10 mouse cellular contexts compared by ENCODE assay signal in the genomic region with DNA sequence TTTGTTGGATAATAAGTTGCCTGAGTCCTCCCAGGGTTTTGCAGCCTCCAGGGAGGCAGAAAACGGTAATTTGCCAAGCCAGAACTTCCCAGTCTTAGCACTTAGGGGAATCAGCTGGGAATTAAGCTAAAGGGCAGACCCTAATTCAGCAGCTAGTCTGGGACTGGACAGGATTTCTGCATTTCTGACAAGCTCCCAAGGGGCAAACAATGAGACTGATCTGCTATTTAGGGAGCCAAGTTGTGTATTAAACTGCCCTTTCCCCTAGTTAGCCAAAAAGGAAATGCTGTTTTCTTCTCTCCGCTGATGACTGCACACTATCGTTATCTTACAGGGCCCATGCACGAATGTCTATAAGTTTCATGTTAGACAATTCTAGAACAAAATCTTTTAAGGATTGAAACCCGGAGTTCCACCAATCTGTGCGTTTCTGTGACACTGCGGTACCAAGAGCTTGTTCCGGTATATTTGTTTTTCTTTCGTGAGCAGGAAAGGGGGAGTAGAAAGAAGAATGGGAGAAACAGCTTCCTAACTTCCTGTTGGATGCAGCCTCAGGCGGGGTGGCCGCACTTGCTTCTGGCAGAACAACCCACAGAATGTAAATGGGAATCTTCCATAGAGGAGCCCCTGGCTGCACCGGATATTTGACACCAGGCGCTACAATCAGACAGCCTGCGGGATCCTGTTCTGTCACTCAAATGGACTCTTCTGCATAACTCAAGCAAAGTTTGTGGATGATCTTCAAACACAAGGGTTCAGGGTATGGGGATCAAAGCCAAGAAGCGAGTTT. TPM values are rescaled to one million over a fixed set of nuclear protein-coding genes. Genes with fewer than 3 reads are reported as not detected.
DNase-seq lines count a peak whose midpoint lies in the region; ATAC-seq and TF ChIP-seq lines count a peak whose summit lies in the region.
"Had no signal": no experiment of that assay in that cellular context is flagged by ENCODE, and none has a peak within 500 bp of the region (broad histone marks: within the 10 kb centered on the region; RNA-seq: fewer than 3 reads in every experiment).

No protein-coding gene starts in this region.

- H3K4me1 ChIP-seq in midbrain, embryonic 14.5 days (ENCODE audit: control insufficient read depth, insufficient read depth, low read length), result no peaks in the 10 kb centered on the region
- H3K4me1 ChIP-seq in midbrain, postnatal 0 days (ENCODE audit: insufficient read depth, low read length), result no peaks in the 10 kb centered on the region
- peaks cover 8% of the 10 kb centered on the region for H3K4me1 ChIP-seq in intestine, embryonic 16.5 days (ENCODE audit: control insufficient read depth, insufficient read depth, low read length)
- peaks cover 7% of the 10 kb centered on the region for H3K4me1 ChIP-seq in stomach, embryonic 15.5 days

- 46% methylated on average over 15 of the region's 15 CpGs for WGBS in midbrain, embryonic 14.5 days
- 45% methylated on average over 15 of the region's 15 CpGs for WGBS in midbrain, postnatal 0 days
- 29% methylated on average over 15 of the region's 15 CpGs for WGBS in intestine, embryonic 16.5 days
- WGBS in stomach, embryonic 15.5 days, result 22% methylated on average over 15 of the region's 15 CpGs

- no peaks in the 10 kb centered on the region for H3K36me3 ChIP-seq in midbrain, embryonic 14.5 days (ENCODE audit: control insufficient read depth, insufficient read depth, low read length)
- no peaks in the 10 kb centered on the region for H3K36me3 ChIP-seq in midbrain, postnatal 0 days (ENCODE audit: insufficient read depth, low read length)
- H3K36me3 ChIP-seq in intestine, embryonic 16.5 days (ENCODE audit: control insufficient read depth, insufficient read depth, low read length), result no peaks in the 10 kb centered on the region
- H3K36me3 ChIP-seq in stomach, embryonic 15.5 days, result no peaks in the 10 kb centered on the region
- H3K36me3 ChIP-seq: embryonic facial prominence, embryonic 15.5 days had no signal

- TF ChIP-seq CTCF in midbrain, postnatal 0 days (IDR thresholded peaks at IDR 0.05), result no peak

- no peak overlapping the region for H3K9ac ChIP-seq in midbrain, embryonic 14.5 days (replicated peaks; ENCODE audit: low read length)
- no peak overlapping the region for H3K9ac ChIP-seq in midbrain, postnatal 0 days (replicated peaks; ENCODE audit: low read length, poor library complexity, severe bottlenecking)
- H3K9ac ChIP-seq in intestine, embryonic 16.5 days (ENCODE audit: low read depth, low read length), result peak overlapping the region; percentile 15; the same call in 1 of the 2 replicates
- no peak overlapping the region for H3K9ac ChIP-seq in stomach, embryonic 15.5 days
- H3K9ac ChIP-seq: embryonic facial prominence, embryonic 15.5 days had no signal

- intact Hi-C loops in heart, postnatal 25 days (cut with DNase I), result no loop called here

- no peak overlapping the region for H3K4me2 ChIP-seq in midbrain, embryonic 14.5 days (ENCODE audit: low read length)
- H3K4me2 ChIP-seq in midbrain, postnatal 0 days (ENCODE audit: low read depth, low read length, poor library complexity, severe bottlenecking), result no peak overlapping the region
- peak overlapping the region; percentile 10; the same call in 1 of the 2 replicates for H3K4me2 ChIP-seq in intestine, embryonic 16.5 days (ENCODE audit: low read depth, low read length)
- peak overlapping the region; percentile 4; the same call in 1 of the 2 replicates for H3K4me2 ChIP-seq in stomach, embryonic 15.5 days
- H3K4me2 ChIP-seq: embryonic facial prominence, embryonic 15.5 days had no signal

- ATAC-seq in midbrain, embryonic 14.5 days (ENCODE audit: low FRiP score, low TSS enrichment), result no peak
- no peak for ATAC-seq in midbrain, postnatal 0 days (ENCODE audit: low FRiP score)
- peak; percentile 44; the same call in 1 of the 2 replicates for ATAC-seq in intestine, embryonic 16.5 days
- ATAC-seq in stomach, embryonic 15.5 days (ENCODE audit: insufficient read depth, low FRiP score, low read depth), result no peak

- no peak overlapping the region for H3K27ac ChIP-seq in midbrain, embryonic 14.5 days (replicated peaks; ENCODE audit: low read depth, low read length)
- H3K27ac ChIP-seq in midbrain, postnatal 0 days (ENCODE audit: low read depth, low read length), result no peak overlapping the region
- peak overlapping the region; percentile 34 for H3K27ac ChIP-seq in intestine, embryonic 16.5 days (ENCODE audit: low read length)
- H3K27ac ChIP-seq in stomach, embryonic 15.5 days, result peak overlapping the region; percentile 55
- H3K27ac ChIP-seq: embryonic facial prominence, embryonic 15.5 days had no signal

- no peaks in the 10 kb centered on the region for H3K27me3 ChIP-seq in midbrain, embryonic 14.5 days (ENCODE audit: control insufficient read depth, insufficient read depth, low read length)
- H3K27me3 ChIP-seq in midbrain, postnatal 0 days (ENCODE audit: insufficient read depth, low read length), result no peaks in the 10 kb centered on the region
- no peaks in the 10 kb centered on the region for H3K27me3 ChIP-seq in intestine, embryonic 16.5 days (replicated peaks; ENCODE audit: control insufficient read depth, insufficient read depth, low read length)
- H3K27me3 ChIP-seq in stomach, embryonic 15.5 days (replicated peaks), result no peaks in the 10 kb centered on the region
- H3K27me3 ChIP-seq: embryonic facial prominence, embryonic 15.5 days had no signal

- peak; percentile 95 for DNase-seq in heart, adult 11 months
- no peak for DNase-seq in heart, postnatal 25 days (ENCODE audit: low spot score)
- DNase-seq in midbrain, embryonic 14.5 days, result peak; percentile 40
- no peak for DNase-seq in midbrain, postnatal 0 days (ENCODE audit: low spot score)
- no peak for DNase-seq in thymus, postnatal 36 days
- no peak for DNase-seq in thymus, postnatal 25 days
- DNase-seq: B cell, adult 2 months had no signal

- H3K4me3 ChIP-seq in midbrain, embryonic 14.5 days (replicated peaks; ENCODE audit: low read depth, low read length), result no peak overlapping the region
- H3K4me3 ChIP-seq in midbrain, postnatal 0 days (ENCODE audit: low read depth, low read length), result no peak overlapping the region
- no peak overlapping the region for H3K4me3 ChIP-seq in intestine, embryonic 16.5 days (ENCODE audit: low read length)
- no peak overlapping the region for H3K4me3 ChIP-seq in stomach, embryonic 15.5 days (replicated peaks)
- H3K4me3 ChIP-seq: embryonic facial prominence, embryonic 15.5 days had no signal

- no peaks in the 10 kb centered on the region for H3K9me3 ChIP-seq in midbrain, embryonic 14.5 days (ENCODE audit: control insufficient read depth, low read length)
- H3K9me3 ChIP-seq in midbrain, postnatal 0 days (ENCODE audit: low read length), result no peaks in the 10 kb centered on the region
- no peaks in the 10 kb centered on the region for H3K9me3 ChIP-seq in intestine, embryonic 16.5 days (ENCODE audit: control insufficient read depth, low read length)
- H3K9me3 ChIP-seq in stomach, embryonic 15.5 days, result no peaks in the 10 kb centered on the region
- H3K9me3 ChIP-seq: embryonic facial prominence, embryonic 15.5 days had no signal

RNA-seq across cellular contexts. Expression of gene Afap1l2, which starts 9.2 kb away (rescaled TPM):
- total RNA-seq in heart, postnatal 25 days (2021), result 1 to 10 TPM; 5.0 to 5.7 TPM
- 5.7 and 8.8 TPM in 2 replicates for polyA plus RNA-seq in midbrain, embryonic 14.5 days (2014; fragmentation: Nextera tagmentation; extraction: Ambion mirVana)
- 13.2 and 15.3 TPM in 2 replicates for total RNA-seq in midbrain, postnatal 0 days (2014; rRNA removed)
- polyA plus RNA-seq in midbrain, postnatal 0 days (2015; fragmentation: Nextera tagmentation; extraction: Ambion mirVana), result 8.1 and 10.8 TPM in 2 replicates
- 16.5 and 16.9 TPM in 2 replicates for polyA plus RNA-seq in intestine, embryonic 16.5 days (2015; fragmentation: Nextera tagmentation; extraction: Ambion mirVana)
- polyA plus RNA-seq in stomach, embryonic 15.5 days (2015; fragmentation: Nextera tagmentation; extraction: Ambion mirVana), result 21.2 and 21.7 TPM in 2 replicates

Comparison
In these comparisons a context has a peak if more than half of its experiments do, and no peak if none do; other contexts are left out.
1. DNase-seq: peak in heart, adult 11 months (single experiment) and midbrain, embryonic 14.5 days (single experiment); none in heart, postnatal 25 days (single experiment), midbrain, postnatal 0 days (single experiment), thymus, postnatal 36 days (0 of 2) and thymus, postnatal 25 days (single experiment).
2. H3K27ac ChIP-seq: peak in intestine, embryonic 16.5 days (single experiment) and stomach, embryonic 15.5 days (single experiment); none in midbrain, embryonic 14.5 days (single experiment) and midbrain, postnatal 0 days (single experiment).
3. H3K4me2 ChIP-seq: peak in intestine, embryonic 16.5 days (single experiment) and stomach, embryonic 15.5 days (single experiment); none in midbrain, embryonic 14.5 days (single experiment) and midbrain, postnatal 0 days (single experiment).